Mouse (Mus musculus) testis, adult 2 months (tissue): Measurements from ENCODE around the gene Pld1.

ENCODE experiments used
- CTCF ChIP-seq: fragments of 200-500 bp; IDR thresholded peaks from 2 replicates; pipeline ENCODE4 v1.5.1; 2012; ENCODE audit warnings: low read depth, mild to moderate bottlenecking, inconsistent platforms, low read length, moderate library complexity; ENCODE audit not compliant: control insufficient read depth, insufficient read depth, insufficient replicate concordance
- POLR2A ChIP-seq: fragments of 200-500 bp; IDR thresholded peaks from 2 replicates; pipeline ENCODE4 v1.6.1; 2012; ENCODE audit warnings: low read depth, mild to moderate bottlenecking, inconsistent platforms, low read length, moderate library complexity; ENCODE audit not compliant: control insufficient read depth

- no peak for TF ChIP-seq CTCF
- TF ChIP-seq POLR2A: no peak
These were observed 90.0 kb downstream of the Pld1 start for GRCm38 (mm10) chr3:28028456-28028855.
